Mouse (Mus musculus): ENCODE data around the gene Ptpn5. TPM values are rescaled to one million over a fixed set of nuclear protein-coding genes. Genes with fewer than 3 reads are reported as not detected.

Ptpn5 gene
- polyA plus RNA-seq, 1 experiment from 2014 or later, result 0.10 TPM

DNA sequence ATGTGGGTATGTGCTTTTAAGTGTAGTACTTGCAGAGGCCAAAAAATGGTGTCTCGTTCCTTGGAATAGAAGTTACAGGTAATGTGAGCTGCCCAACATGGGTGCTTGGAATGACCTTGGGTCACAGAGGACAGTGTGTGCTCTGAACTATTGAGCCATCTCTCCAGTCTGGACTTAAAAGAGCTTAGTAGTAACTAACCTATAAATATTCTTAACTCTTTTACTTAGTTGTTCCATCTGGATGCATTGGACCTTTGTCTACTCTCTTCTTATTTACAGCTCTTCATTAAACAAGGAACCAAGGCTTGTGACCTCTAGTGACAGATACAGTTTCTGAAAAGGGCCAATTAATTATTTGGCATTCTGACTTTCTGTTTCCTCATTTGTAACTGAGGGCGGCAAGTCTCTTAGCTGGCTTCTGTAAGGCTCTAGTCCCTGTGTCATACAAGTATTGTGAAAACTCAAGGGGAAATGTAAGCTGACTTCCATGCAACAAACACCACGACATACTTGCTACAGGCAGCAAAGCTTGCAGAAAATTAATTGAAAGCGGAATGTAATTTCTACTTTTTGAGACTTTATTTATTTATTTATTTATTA is 98.6 kb downstream of the Ptpn5 start:
- ATAC-seq (ENCODE audit: low read depth) (no peak), DNase-seq (no peak)
- Histone ChIP-seq H3K4me1 (replicated peaks) (no peaks in the 10 kb centered on the region), H3K4me2 (no peak overlapping the region), H3K9ac (no peak overlapping the region), H3K4me3 (replicated peaks) (no peak overlapping the region), H3K36me3 (no peaks in the 10 kb centered on the region), H3K9me3 (replicated peaks) (no peaks in the 10 kb centered on the region), H3K27ac (no peak overlapping the region), H3K27me3 (no peaks in the 10 kb centered on the region)
- WGBS (ENCODE audit: insufficient replicate concordance), result 63% methylated on average over 4 of the region's 4 CpGs

DNA sequence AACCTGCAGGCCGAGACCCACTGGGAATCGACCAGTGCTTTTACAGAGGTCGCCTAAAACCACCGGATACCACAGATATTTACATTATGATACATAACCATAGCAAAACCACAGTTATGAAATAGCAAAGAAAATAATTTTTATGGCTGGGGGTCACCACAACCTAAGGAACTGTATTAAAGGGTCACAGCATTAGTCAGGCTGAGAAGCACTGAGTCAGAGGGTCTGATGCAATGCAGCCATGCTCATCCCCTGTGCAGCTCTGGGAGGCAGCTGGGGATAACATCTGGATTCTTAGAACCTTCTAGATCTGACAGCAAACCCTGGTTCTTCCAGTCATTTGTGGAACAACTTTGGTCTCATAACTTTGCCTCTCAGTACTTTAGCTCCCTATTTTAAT is 102.1 kb downstream of the Ptpn5 start:
- no peak for ATAC-seq (ENCODE audit: low read depth)
- Histone ChIP-seq H3K27ac (no peak overlapping the region), H3K9ac (no peak overlapping the region), H3K27me3 (no peaks in the 10 kb centered on the region), H3K36me3 (no peaks in the 10 kb centered on the region), H3K4me2 (no peak overlapping the region), H3K4me3 (replicated peaks) (no peak overlapping the region), H3K4me1 (replicated peaks) (no peaks in the 10 kb centered on the region), H3K9me3 (replicated peaks) (no peaks in the 10 kb centered on the region)
- no peak for DNase-seq
- WGBS (ENCODE audit: insufficient replicate concordance), result 57% methylated on average over 4 of the region's 4 CpGs

GRCm38 (mm10) chr7:47030517-47031193 is 102.8 kb downstream of the Ptpn5 start:
- Histone ChIP-seq H3K36me3 (no peaks in the 10 kb centered on the region), H3K9ac (no peak overlapping the region), H3K4me2 (no peak overlapping the region), H3K27ac (no peak overlapping the region), H3K27me3 (no peaks in the 10 kb centered on the region), H3K9me3 (replicated peaks) (no peaks in the 10 kb centered on the region), H3K4me3 (replicated peaks) (no peak overlapping the region), H3K4me1 (replicated peaks) (no peaks in the 10 kb centered on the region)
- WGBS (ENCODE audit: insufficient replicate concordance), result 76% methylated on average over 9 of the region's 9 CpGs
- ATAC-seq (ENCODE audit: low read depth) (no peak), DNase-seq (no peak)

Small RNA genes lying within 50 kb of the gene (microRNA-seq; reads per million reads assigned to microRNA genes)
- gene Mir7056, result not detected

Other genes starting within 250 kb of the Ptpn5 start
- gene Tsg101, start 213.7 kb downstream of the Ptpn5 start, polyA plus RNA-seq (2015; fragmentation: Nextera tagmentation; extraction: Ambion mirVana), result 63.2 and 78.5 TPM in 2 replicates
- gene Uevld, start 175.2 kb downstream of the Ptpn5 start, polyA plus RNA-seq (2015; fragmentation: Nextera tagmentation; extraction: Ambion mirVana), result 5.3 and 6.2 TPM in 2 replicates
- not detected in 2 replicates for gene Gm9999, start 150.1 kb downstream of the Ptpn5 start, polyA plus RNA-seq (2015; fragmentation: Nextera tagmentation; extraction: Ambion mirVana)
- gene Spty2d1, start 125.3 kb downstream of the Ptpn5 start, polyA plus RNA-seq (2015; fragmentation: Nextera tagmentation; extraction: Ambion mirVana), result 10.6 and 13.1 TPM in 2 replicates
- gene Tmem86a, start 83.1 kb downstream of the Ptpn5 start, polyA plus RNA-seq (2015; fragmentation: Nextera tagmentation; extraction: Ambion mirVana), result 23.8 and 23.9 TPM in 2 replicates
- not detected in 2 replicates for gene Mrgpra6, start 71.2 kb upstream of the Ptpn5 start, polyA plus RNA-seq (2015; fragmentation: Nextera tagmentation; extraction: Ambion mirVana)
- gene Mrgpra9, start 119.2 kb upstream of the Ptpn5 start, polyA plus RNA-seq (2015; fragmentation: Nextera tagmentation; extraction: Ambion mirVana), result not detected in 2 replicates
- not detected in 2 replicates for gene Mrgpra1, start 220.6 kb upstream of the Ptpn5 start, polyA plus RNA-seq (2015; fragmentation: Nextera tagmentation; extraction: Ambion mirVana)